Mouse (Mus musculus): ENCODE results near the gene Col4a3.

Gene Col4a3

GRCm38 (mm10) chr1:82768269-82768668 lies 181.5 kb downstream of the Col4a3 start, which contains the start of gene Tm4sf20:
Gene Tm4sf20 (minus strand): TSS chr1:82768461.
- no peak for DNase-seq (ENCODE audit: low spot score in 2 of 2)

DNA sequence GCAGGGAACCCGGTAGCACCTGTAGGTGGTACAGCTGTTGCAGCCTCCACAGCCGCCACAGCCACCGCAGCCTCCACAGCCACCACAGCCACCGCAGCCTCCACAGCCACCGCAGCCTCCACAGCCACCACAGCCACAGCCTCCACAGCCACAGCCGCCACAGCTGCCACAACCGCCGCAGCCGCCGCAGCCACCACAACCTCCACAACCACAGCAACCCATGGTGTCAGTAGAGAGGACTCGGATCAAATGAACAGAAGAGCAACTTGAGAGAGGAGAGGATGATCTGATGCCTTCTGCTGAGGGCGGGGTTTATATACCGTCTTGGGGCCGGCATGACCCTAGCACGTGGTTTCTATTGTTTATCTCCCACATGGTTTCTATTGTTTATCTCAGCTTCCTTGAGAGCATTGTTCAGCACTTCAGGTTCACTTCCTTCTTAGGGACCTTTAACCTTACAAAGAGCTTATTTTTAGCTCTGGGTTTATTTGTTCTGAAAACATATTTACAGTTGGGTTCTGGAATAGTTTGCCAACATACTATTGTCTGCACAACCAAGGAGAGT lies 184.4 kb downstream of the Col4a3 start, which contains the start of gene Gm47791:
TSS of gene Gm47791 (minus strand) at position 222 of the 565 bp plus-strand sequence.
- DNase-seq (ENCODE audit: low spot score in 2 of 2): no peak

All from frontal cortex, postnatal 36 days (tissue).